Mouse (Mus musculus) inflammation-experienced regulatory T-cells (primary cell): ENCODE measurements around the gene Nxn. TPM values are rescaled to one million over a fixed set of nuclear protein-coding genes. Genes with fewer than 3 reads are reported as not detected.

Source experiments
- polyA plus RNA-seq, 2 experiments: library from polyadenylated mRNA; unstranded; fragments of 100-300 nt; shearing (Covaris generic); gene quantifications; one replicate each; pipeline ENCODE4 v1.2.1; 2017

The Nxn gene
- 1 to 10 TPM in 1 of 2 experiments, under 1 TPM in 1; 0.63 to 2.4 TPM for polyA plus RNA-seq

DNA sequence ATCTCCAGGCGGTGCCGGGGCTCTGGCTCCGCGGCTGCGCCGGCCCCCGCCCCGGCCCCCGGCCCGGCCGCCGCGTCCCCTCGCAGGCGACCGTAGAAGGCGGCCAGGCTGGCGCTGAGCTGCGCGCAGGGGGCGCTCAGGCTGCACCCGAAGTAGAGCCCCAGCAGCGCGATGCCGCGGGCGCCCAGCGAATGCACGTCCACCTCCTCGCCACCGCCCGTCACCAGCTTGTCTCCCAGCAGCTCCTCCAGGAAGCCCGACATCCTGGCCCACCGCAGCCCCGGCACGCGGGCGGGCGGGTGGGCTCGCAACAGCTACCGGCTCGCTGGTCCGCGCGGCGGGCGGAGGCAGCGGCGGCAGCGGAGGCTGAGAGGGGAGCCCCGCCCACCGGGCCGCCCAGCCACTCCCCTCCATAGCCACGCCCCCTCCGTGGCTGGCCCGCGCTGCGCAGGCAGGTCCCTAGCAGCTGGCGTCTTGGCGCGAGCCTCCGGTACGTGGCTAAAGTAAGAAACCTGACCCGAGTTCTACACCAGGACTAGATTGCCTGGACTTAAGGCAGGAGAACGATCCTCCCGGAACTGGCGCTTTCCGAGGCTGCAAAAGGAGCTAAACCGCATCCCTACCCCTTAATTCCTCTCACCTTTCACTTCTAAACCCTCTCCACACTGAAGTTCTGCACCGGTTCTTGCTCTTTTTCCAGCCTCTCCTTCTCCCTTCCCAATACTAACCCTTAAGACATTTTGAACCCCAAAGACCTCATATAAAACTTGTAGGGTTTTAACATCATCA, at the start of gene Nxn:
Gene Nxn (minus strand): TSS at position 343 of the 789 bp plus-strand sequence.

GRCm38 (mm10) chr11:76406702-76407583, 8.0 kb upstream of the Nxn start, which contains the start of gene Timm22:
Timm22 (plus strand) TSS chr11:76406952.

GRCm38 (mm10) chr11:76242901-76243810, 155.8 kb downstream of the Nxn start, which contains the start of the genes Mrm3 and Glod4:
Mrm3 (plus strand) TSS chr11:76243715.
Glod4 (minus strand) TSS chr11:76243725.

DNA sequence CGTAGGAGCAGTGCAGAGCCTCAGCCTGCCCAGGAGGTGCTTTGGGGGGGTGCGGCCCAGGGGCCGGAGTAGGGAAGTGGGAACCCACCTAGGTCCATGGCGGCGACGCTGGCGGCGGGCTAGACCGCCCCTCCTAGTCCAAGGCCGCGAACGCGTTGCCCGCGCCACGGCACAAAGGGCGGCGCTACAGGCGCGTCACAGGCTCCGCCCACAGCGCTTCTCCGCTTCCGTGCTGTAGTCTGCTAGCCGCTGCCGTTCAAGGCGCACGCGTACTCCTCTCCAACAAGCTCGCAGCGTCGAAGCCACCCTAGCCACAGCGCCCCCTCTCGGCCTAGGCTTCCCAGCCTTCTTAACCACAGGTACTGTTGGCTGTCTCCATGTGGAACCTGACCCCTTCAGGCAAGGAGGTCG, 181.5 kb downstream of the Nxn start, which contains the start of the genes Dbil5 and Gemin4:
Gene Dbil5 (plus strand): TSS at position 219 of the 411 bp plus-strand sequence.
Gene Gemin4 (minus strand): TSS at position 275 of the 411 bp plus-strand sequence.

Other genes starting within 250 kb of the Nxn start
- gene Vps53, start 219.5 kb downstream of the Nxn start, polyA plus RNA-seq: 10 to 100 TPM; 45.1 to 47.0 TPM
- 1 to 10 TPM; 4.7 to 5.2 TPM for gene Fam57a, start 219.5 kb downstream of the Nxn start, polyA plus RNA-seq
- gene Dbil5, start 181.5 kb downstream of the Nxn start, polyA plus RNA-seq: under 1 TPM in 1 of 2 experiments, not detected in 1; 0.75 TPM
- gene Gemin4, start 181.5 kb downstream of the Nxn start, polyA plus RNA-seq: 10 to 100 TPM; 18.6 to 30.7 TPM
- gene Mrm3, start 155.4 kb downstream of the Nxn start, polyA plus RNA-seq: 10 to 100 TPM; 14.1 to 17.6 TPM
- gene Glod4, start 155.4 kb downstream of the Nxn start, polyA plus RNA-seq: 10 to 100 TPM; 69.7 to 72.2 TPM
- gene Timm22, start 7.8 kb upstream of the Nxn start, polyA plus RNA-seq: 10 to 100 TPM; 36.8 to 39.8 TPM
- 10 to 100 TPM; 60.5 to 77.9 TPM for gene Abr, start 223.2 kb upstream of the Nxn start, polyA plus RNA-seq